Mouse (Mus musculus) midbrain, embryonic 14.5 days (tissue): ENCODE measurements around the gene Zfp949. TPM values are rescaled to one million over a fixed set of nuclear protein-coding genes. Genes with fewer than 3 reads are reported as not detected.
A peak's percentile ranks its signal among the peaks of the same experiment; 100 is the strongest.

Source experiments
- ATAC-seq: fragments of 200-750 bp; cut with Nextera tagmentation; 2 replicates; pipeline ENCODE4 v1.8.0; 2017; ENCODE audit warnings: moderate number of reproducible peaks, moderate library complexity; ENCODE audit not compliant: low FRiP score, low TSS enrichment
- DNase-seq: peaks from one replicate; pipeline ENCODE4 v3.0.0-alpha.2; 2015
- H3K27ac ChIP-seq: fragments of 300-500 bp; sonication (generic); replicated peaks from 2 replicates; pipeline ENCODE4 v1.5.1; 2014; ENCODE audit warnings: mild to moderate bottlenecking, low read depth, low read length, moderate library complexity
- H3K27me3 ChIP-seq: fragments of 300-500 bp; sonication (generic); 2 replicates; pipeline ENCODE4 v1.6.1; 2014; ENCODE audit warnings: low read length, control low read depth, mixed read lengths; ENCODE audit not compliant: control insufficient read depth, insufficient read depth
- H3K36me3 ChIP-seq: fragments of 300-500 bp; sonication (generic); 2 replicates; pipeline ENCODE4 v1.6.1; 2014; ENCODE audit warnings: low read length, control low read depth; ENCODE audit not compliant: control insufficient read depth, insufficient read depth
- H3K4me1 ChIP-seq: fragments of 300-500 bp; sonication (generic); 2 replicates; pipeline ENCODE4 v1.6.1; 2014; ENCODE audit warnings: mild to moderate bottlenecking, antibody characterized with exemption, low read length, control low read depth; ENCODE audit not compliant: control insufficient read depth, insufficient read depth
- H3K4me2 ChIP-seq: fragments of 300-500 bp; sonication (generic); 2 replicates; pipeline ENCODE4 v1.6.1; 2014; ENCODE audit warnings: mild to moderate bottlenecking, low read length, moderate library complexity
- H3K4me3 ChIP-seq: fragments of 300-500 bp; sonication (generic); replicated peaks from 2 replicates; pipeline ENCODE4 v1.5.1; 2014; ENCODE audit warnings: low read depth, low read length
- H3K9ac ChIP-seq: fragments of 300-500 bp; sonication (generic); replicated peaks from 2 replicates; pipeline ENCODE4 v1.6.1; 2014; ENCODE audit warnings: mild to moderate bottlenecking, low read length, moderate library complexity
- H3K9me3 ChIP-seq: fragments of 300-500 bp; sonication (generic); 2 replicates; pipeline ENCODE4 v1.6.1; 2016; ENCODE audit warnings: low read length, control low read depth, mixed read lengths; ENCODE audit not compliant: control insufficient read depth
- WGBS: fragments of 180-500 bp; shearing (Covaris S2); extraction: QIAGEN DNeasy Blood & Tissue Kit; methylation state at CpG from one replicate; pipeline ENCODE4 v1.1.7; 2014; 5-methylcytosine and 5-hydroxymethylcytosine counted together
- polyA plus RNA-seq: library from polyadenylated mRNA; unstranded; fragments of >200 nt; fragmentation: Nextera tagmentation; extraction: Ambion mirVana; gene quantifications from 2 replicates; pipeline ENCODE4 v1.2.1, GENCODE M21; 2014

The Zfp949 gene
- polyA plus RNA-seq = 16.5 and 20.2 TPM in 2 replicates

GRCm38 (mm10) chr9:88547851-88548613 lies at the start of gene Zfp949:
Gene Zfp949 (plus strand): TSS chr9:88548020.
- Histone ChIP-seq H3K4me3 (peak within 1 kb of the TSS; percentile 62), H3K36me3 (peaks cover 9% of the 10 kb centered on the region; the same call in 1 of the 2 replicates), H3K27me3 (no peaks in the 10 kb centered on the region), H3K9ac (peak within 1 kb of the TSS; percentile 72), H3K9me3 (no peaks in the 10 kb centered on the region), H3K27ac (peak within 1 kb of the TSS; percentile 80), H3K4me2 (peak within 1 kb of the TSS; percentile 83), H3K4me1 (peaks cover 27% of the 10 kb centered on the region)
- ATAC-seq = peak; percentile 92
- peak; percentile 93 for DNase-seq
- under 1% methylated on average over 30 of the region's 30 CpGs for WGBS

GRCm38 (mm10) chr9:88500112-88500511 lies 47.7 kb upstream of the Zfp949 start:
- WGBS = 86% methylated on average over 2 of the region's 2 CpGs
- Histone ChIP-seq H3K9ac (no peak overlapping the region), H3K27me3 (no peaks in the 10 kb centered on the region), H3K27ac (no peak overlapping the region), H3K36me3 (no peaks in the 10 kb centered on the region), H3K4me2 (no peak overlapping the region), H3K4me3 (no peak overlapping the region), H3K9me3 (no peaks in the 10 kb centered on the region), H3K4me1 (no peaks in the 10 kb centered on the region)
- ATAC-seq = no peak
- no peak for DNase-seq

- H3K36me3 ChIP-seq = no peaks in the 10 kb centered on the region
- H3K4me3 ChIP-seq = no peak overlapping the region
- DNase-seq = no peak
- H3K9me3 ChIP-seq = no peaks in the 10 kb centered on the region
- no peak overlapping the region for H3K4me2 ChIP-seq
- 91% methylated on average over 6 of the region's 6 CpGs for WGBS
- no peaks in the 10 kb centered on the region for H3K4me1 ChIP-seq
- no peaks in the 10 kb centered on the region for H3K27me3 ChIP-seq
- no peak overlapping the region for H3K27ac ChIP-seq
- no peak overlapping the region for H3K9ac ChIP-seq
- ATAC-seq = no peak
Measured at GRCm38 (mm10) chr9:88501846-88502245, 46.0 kb upstream of the Zfp949 start.

GRCm38 (mm10) chr9:88515546-88515945 lies 32.3 kb upstream of the Zfp949 start:
- Histone ChIP-seq H3K9ac (no peak overlapping the region), H3K36me3 (peaks cover 8% of the 10 kb centered on the region), H3K4me3 (no peak overlapping the region), H3K9me3 (no peaks in the 10 kb centered on the region), H3K27ac (no peak overlapping the region), H3K4me1 (peaks cover 16% of the 10 kb centered on the region), H3K27me3 (no peaks in the 10 kb centered on the region), H3K4me2 (no peak overlapping the region)
- DNase-seq = no peak
- 85% methylated on average over 1 of the region's 1 CpGs for WGBS
- ATAC-seq = no peak

- Histone ChIP-seq H3K4me1 (peaks cover 23% of the 10 kb centered on the region), H3K9me3 (no peaks in the 10 kb centered on the region), H3K27me3 (no peaks in the 10 kb centered on the region), H3K4me3 (no peak overlapping the region), H3K4me2 (no peak overlapping the region), H3K36me3 (peaks cover 14% of the 10 kb centered on the region), H3K9ac (no peak overlapping the region), H3K27ac (no peak overlapping the region)
- ATAC-seq (no peak), DNase-seq (no peak)
- 94% methylated on average over 3 of the region's 3 CpGs for WGBS
Measured at GRCm38 (mm10) chr9:88516361-88516995, 31.3 kb upstream of the Zfp949 start.

- ATAC-seq = no peak
- H3K27ac ChIP-seq = no peak overlapping the region
- H3K4me3 ChIP-seq = peak overlapping the region; percentile 58; the same call in 1 of the 2 replicates
- DNase-seq = peak; percentile 8
- no peak overlapping the region for H3K9ac ChIP-seq
- H3K27me3 ChIP-seq = no peaks in the 10 kb centered on the region
- H3K4me1 ChIP-seq = peaks cover 23% of the 10 kb centered on the region
- H3K9me3 ChIP-seq = no peaks in the 10 kb centered on the region
- peaks cover 14% of the 10 kb centered on the region for H3K36me3 ChIP-seq
- H3K4me2 ChIP-seq = peak overlapping the region; percentile 87
Measured at GRCm38 (mm10) chr9:88519390-88520121, 28.3 kb upstream of the Zfp949 start.

GRCm38 (mm10) chr9:88520122-88520848 lies 27.5 kb upstream of the Zfp949 start:
- Histone ChIP-seq H3K27ac (no peak overlapping the region), H3K4me3 (peak overlapping the region; percentile 58), H3K9me3 (no peaks in the 10 kb centered on the region), H3K4me1 (peaks cover 23% of the 10 kb centered on the region), H3K36me3 (peaks cover 14% of the 10 kb centered on the region), H3K4me2 (peak overlapping the region; percentile 87), H3K9ac (peak overlapping the region; percentile 83; the same call in 1 of the 2 replicates), H3K27me3 (no peaks in the 10 kb centered on the region)
- 27% methylated on average over 2 of the region's 2 CpGs for WGBS
- peak; percentile 6 for DNase-seq
- no peak for ATAC-seq

- peak overlapping the region; percentile 83 for H3K9ac ChIP-seq
- no peaks in the 10 kb centered on the region for H3K27me3 ChIP-seq
- no peak overlapping the region for H3K27ac ChIP-seq
- peaks cover 23% of the 10 kb centered on the region for H3K4me1 ChIP-seq
- ATAC-seq (no peak), DNase-seq (peak; percentile 2)
- H3K4me2 ChIP-seq = peak overlapping the region; percentile 87
- H3K9me3 ChIP-seq = no peaks in the 10 kb centered on the region
- 22% methylated on average over 4 of the region's 4 CpGs for WGBS
- peaks cover 14% of the 10 kb centered on the region for H3K36me3 ChIP-seq
- H3K4me3 ChIP-seq = peak overlapping the region; percentile 58
Measured at GRCm38 (mm10) chr9:88520849-88521483, 26.9 kb upstream of the Zfp949 start.
